Mouse (Mus musculus) intestine, embryonic 16.5 days (tissue): ENCODE measurements around the gene Lgr5. TPM values are rescaled to one million over a fixed set of nuclear protein-coding genes. Genes with fewer than 3 reads are reported as not detected.

Experiments
- ATAC-seq: fragments of 200-750 bp; cut with Nextera tagmentation; 2 replicates; pipeline ENCODE4 v1.8.0; 2017; ENCODE audit warnings: moderate TSS enrichment, moderate library complexity
- H3K27ac ChIP-seq: fragments of 300-500 bp; sonication (generic); 2 replicates; pipeline ENCODE4 v1.5.1; 2014; ENCODE audit warnings: mild to moderate bottlenecking, low read length
- H3K27me3 ChIP-seq: fragments of 300-500 bp; sonication (generic); replicated peaks from 2 replicates; pipeline ENCODE4 v1.6.1; 2014; ENCODE audit warnings: low read length, control low read depth, mixed read lengths; ENCODE audit not compliant: control insufficient read depth, insufficient read depth
- H3K36me3 ChIP-seq: fragments of 300-500 bp; sonication (generic); 2 replicates; pipeline ENCODE4 v1.6.1; 2014; ENCODE audit warnings: low read length, control low read depth; ENCODE audit not compliant: control insufficient read depth, insufficient read depth
- H3K4me1 ChIP-seq: fragments of 300-500 bp; sonication (generic); 2 replicates; pipeline ENCODE4 v1.6.1; 2014; ENCODE audit warnings: low read length, control low read depth, mixed read lengths; ENCODE audit not compliant: control insufficient read depth, insufficient read depth
- H3K4me2 ChIP-seq: fragments of 300-500 bp; sonication (generic); 2 replicates; pipeline ENCODE4 v1.6.1; 2014; ENCODE audit warnings: low read depth, low read length, control low read depth
- H3K4me3 ChIP-seq: fragments of 300-500 bp; sonication (generic); 2 replicates; pipeline ENCODE4 v1.5.1; 2014; ENCODE audit warnings: mild to moderate bottlenecking, low read length
- H3K9ac ChIP-seq: fragments of 300-500 bp; sonication (generic); 2 replicates; pipeline ENCODE4 v1.6.1; 2014; ENCODE audit warnings: low read depth, low read length
- H3K9me3 ChIP-seq: fragments of 300-500 bp; sonication (generic); 2 replicates; pipeline ENCODE4 v1.6.1; 2016; ENCODE audit warnings: low read length, control low read depth; ENCODE audit not compliant: control insufficient read depth
- WGBS: fragments of 180-500 bp; shearing (Covaris S2); extraction: QIAGEN DNeasy Blood & Tissue Kit; methylation state at CpG from one replicate; pipeline ENCODE4 v1.1.7; 2014; 5-methylcytosine and 5-hydroxymethylcytosine counted together
- polyA plus RNA-seq: library from polyadenylated mRNA; unstranded; fragments of >200 nt; fragmentation: Nextera tagmentation; extraction: Ambion mirVana; gene quantifications from 2 replicates; pipeline ENCODE4 v1.2.1, GENCODE M21; 2015

Gene Lgr5
- polyA plus RNA-seq, 1 experiment from 2014 or later, result 5.0 TPM

- Histone ChIP-seq H3K9ac (no peak overlapping the region), H3K27ac (no peak overlapping the region), H3K27me3 (no peaks in the 10 kb centered on the region), H3K4me1 (peaks cover 9% of the 10 kb centered on the region), H3K36me3 (no peaks in the 10 kb centered on the region), H3K9me3 (peaks cover 5% of the 10 kb centered on the region; the same call in 1 of the 2 replicates), H3K4me2 (no peak overlapping the region), H3K4me3 (no peak overlapping the region)
- 88% methylated on average over 7 of the region's 7 CpGs for WGBS
- no peak for ATAC-seq
Measured at GRCm38 (mm10) chr10:115491803-115492510, 95.6 kb downstream of the Lgr5 start.

- ATAC-seq, result no peak
- H3K9ac ChIP-seq, result no peak overlapping the region
- no peak overlapping the region for H3K27ac ChIP-seq
- no peak overlapping the region for H3K4me3 ChIP-seq
- H3K36me3 ChIP-seq, result no peaks in the 10 kb centered on the region
- H3K4me2 ChIP-seq, result no peak overlapping the region
- no peaks in the 10 kb centered on the region for H3K4me1 ChIP-seq
- WGBS, result 68% methylated on average over 2 of the region's 2 CpGs
- H3K27me3 ChIP-seq, result no peaks in the 10 kb centered on the region
- no peaks in the 10 kb centered on the region for H3K9me3 ChIP-seq
Measured at GRCm38 (mm10) chr10:115485602-115486001, 102.0 kb downstream of the Lgr5 start.

GRCm38 (mm10) chr10:115484660-115485059 lies 102.9 kb downstream of the Lgr5 start:
- Histone ChIP-seq H3K27ac (no peak overlapping the region), H3K4me1 (no peaks in the 10 kb centered on the region), H3K4me2 (no peak overlapping the region), H3K36me3 (no peaks in the 10 kb centered on the region), H3K4me3 (no peak overlapping the region), H3K9me3 (no peaks in the 10 kb centered on the region), H3K27me3 (no peaks in the 10 kb centered on the region), H3K9ac (no peak overlapping the region)
- peak; percentile 95 for ATAC-seq
- WGBS, result 35% methylated on average over 3 of the region's 3 CpGs

- 0 out of 2 replicates have a peak overlapping the region, but pooled peaks have one; percentile 7 for H3K4me3 ChIP-seq
- H3K4me2 ChIP-seq, result peak overlapping the region; percentile 23
- H3K27ac ChIP-seq, result no peak overlapping the region
- no peaks in the 10 kb centered on the region for H3K9me3 ChIP-seq
- ATAC-seq, result peak; percentile 63
- 0 out of 2 replicates have a peak, but pooled peaks cover 4% of the 10 kb centered on the region for H3K4me1 ChIP-seq
- WGBS, result 22% methylated on average over 20 of the region's 20 CpGs
- no peak overlapping the region for H3K9ac ChIP-seq
- no peaks in the 10 kb centered on the region for H3K27me3 ChIP-seq
- H3K36me3 ChIP-seq, result no peaks in the 10 kb centered on the region
Measured at GRCm38 (mm10) chr10:115478441-115479141, 109.0 kb downstream of the Lgr5 start.

- H3K36me3 ChIP-seq, result no peaks in the 10 kb centered on the region
- no peaks in the 10 kb centered on the region for H3K27me3 ChIP-seq
- H3K4me2 ChIP-seq, result no peak overlapping the region
- no peak overlapping the region for H3K9ac ChIP-seq
- no peak for ATAC-seq
- no peak overlapping the region for H3K27ac ChIP-seq
- no peak overlapping the region for H3K4me3 ChIP-seq
- no peaks in the 10 kb centered on the region for H3K9me3 ChIP-seq
- H3K4me1 ChIP-seq, result 0 out of 2 replicates have a peak, but pooled peaks cover 4% of the 10 kb centered on the region
- 90% methylated on average over 9 of the region's 9 CpGs for WGBS
Measured at GRCm38 (mm10) chr10:115476506-115476905, 111.1 kb downstream of the Lgr5 start.

- Histone ChIP-seq H3K27me3 (no peaks in the 10 kb centered on the region), H3K4me3 (no peak overlapping the region), H3K9me3 (no peaks in the 10 kb centered on the region), H3K4me2 (no peak overlapping the region), H3K9ac (no peak overlapping the region), H3K27ac (no peak overlapping the region), H3K36me3 (no peaks in the 10 kb centered on the region), H3K4me1 (0 out of 2 replicates have a peak, but pooled peaks cover 4% of the 10 kb centered on the region)
- no peak for ATAC-seq
- WGBS, result 74% methylated on average over 7 of the region's 7 CpGs
Measured at GRCm38 (mm10) chr10:115475000-115475550, 112.5 kb downstream of the Lgr5 start.

GRCm38 (mm10) chr10:115473213-115473961 lies 114.2 kb downstream of the Lgr5 start:
- 0 out of 2 replicates have a peak, but pooled peaks cover 1% of the 10 kb centered on the region for H3K4me1 ChIP-seq
- no peak for ATAC-seq
- WGBS, result 79% methylated on average over 6 of the region's 6 CpGs

GRCm38 (mm10) chr10:115470621-115471334 lies 116.8 kb downstream of the Lgr5 start:
- ATAC-seq, result no peak
- no peak overlapping the region for H3K27ac ChIP-seq
- H3K9me3 ChIP-seq, result no peaks in the 10 kb centered on the region
- H3K9ac ChIP-seq, result no peak overlapping the region
- no peaks in the 10 kb centered on the region for H3K36me3 ChIP-seq
- 46% methylated on average over 17 of the region's 17 CpGs for WGBS
- H3K4me2 ChIP-seq, result peak overlapping the region; percentile 28
- H3K4me1 ChIP-seq, result no peaks in the 10 kb centered on the region
- H3K27me3 ChIP-seq, result no peaks in the 10 kb centered on the region
- H3K4me3 ChIP-seq, result peak overlapping the region; percentile 26

More at GRCm38 (mm10) chr10:115473213-115473961, 114.2 kb downstream of the Lgr5 start:
- H3K27me3 ChIP-seq, result no peaks in the 10 kb centered on the region
- H3K9ac ChIP-seq, result no peak overlapping the region
- no peak overlapping the region for H3K27ac ChIP-seq
- no peak overlapping the region for H3K4me3 ChIP-seq
- H3K4me2 ChIP-seq, result no peak overlapping the region
- no peaks in the 10 kb centered on the region for H3K9me3 ChIP-seq
- H3K36me3 ChIP-seq, result no peaks in the 10 kb centered on the region
